Comparison of ENCODE assay signal across 17 mouse cellular contexts in the genomic region with DNA sequence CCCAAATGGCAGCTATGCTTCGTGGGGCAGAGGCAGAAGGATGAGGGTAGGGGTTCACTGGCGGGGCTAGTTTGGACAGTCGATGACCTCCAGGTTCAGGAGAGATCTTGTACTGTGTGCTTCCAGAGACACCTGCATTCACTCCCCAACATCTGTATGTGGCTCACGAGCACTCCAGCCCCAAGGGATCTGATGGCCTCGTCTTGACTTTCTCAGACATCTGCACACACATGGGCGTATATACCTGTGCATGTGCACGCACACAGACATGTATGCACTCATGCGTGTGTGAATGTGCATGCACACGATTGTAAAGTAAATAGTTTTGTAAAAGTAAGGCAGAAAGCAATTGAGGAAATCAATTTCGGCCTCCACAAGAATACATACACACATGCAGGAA.
DNase-seq lines count a peak whose midpoint lies in the region; ATAC-seq lines count a peak whose summit lies in the region.
"Had no signal": no experiment of that assay in that cellular context is flagged by ENCODE, and none has a peak within 500 bp of the region (broad histone marks: within the 10 kb centered on the region; RNA-seq: fewer than 3 reads in every experiment).

No protein-coding gene starts in this region.

- no peak overlapping the region for H3K4me3 ChIP-seq in forebrain, embryonic 13.5 days
- H3K4me3 ChIP-seq in forebrain, embryonic 12.5 days (replicated peaks) = no peak overlapping the region
- H3K4me3 ChIP-seq in heart, embryonic 14.5 days (ENCODE audit: control insufficient read depth in 1 of 2, insufficient read depth in 1 of 2, low read depth in 1 of 2, low read length in 2 of 2) = 0 out of 4 replicates have a peak overlapping the region, but pooled peaks of 1 of the 2 experiments have one; percentile 22
- H3K4me3 ChIP-seq in midbrain, embryonic 15.5 days = no peak overlapping the region
- no peak overlapping the region for H3K4me3 ChIP-seq in midbrain, embryonic 16.5 days (ENCODE audit: low read depth, low read length)
- no peak overlapping the region for H3K4me3 ChIP-seq in limb, embryonic 13.5 days
- H3K4me3 ChIP-seq: limb, embryonic 15.5 days; neural tube, embryonic 12.5 days had no signal

- H3K4me1 ChIP-seq in forebrain, embryonic 13.5 days = peaks cover 41% of the 10 kb centered on the region
- peaks cover 34% of the 10 kb centered on the region for H3K4me1 ChIP-seq in forebrain, embryonic 12.5 days
- no peaks in the 10 kb centered on the region; a peak in 1 of 4 replicates for H3K4me1 ChIP-seq in heart, embryonic 14.5 days (ENCODE audit: control insufficient read depth in 2 of 2, insufficient read depth in 2 of 2, low read length in 2 of 2)
- H3K4me1 ChIP-seq in midbrain, embryonic 15.5 days = peaks cover 17% of the 10 kb centered on the region
- H3K4me1 ChIP-seq in midbrain, embryonic 16.5 days (ENCODE audit: control insufficient read depth, insufficient read depth, low read length) = peaks cover 7% of the 10 kb centered on the region
- peaks cover 19% of the 10 kb centered on the region for H3K4me1 ChIP-seq in limb, embryonic 13.5 days

- H3K4me2 ChIP-seq in forebrain, embryonic 13.5 days = peak overlapping the region; percentile 33; the same call in 1 of the 2 replicates
- no peak overlapping the region for H3K4me2 ChIP-seq in forebrain, embryonic 12.5 days
- peak overlapping the region; percentile 67; the same call in 1 of the 2 replicates for H3K4me2 ChIP-seq in heart, embryonic 14.5 days (ENCODE audit: low read length)
- no peak overlapping the region for H3K4me2 ChIP-seq in midbrain, embryonic 15.5 days
- no peak overlapping the region for H3K4me2 ChIP-seq in midbrain, embryonic 16.5 days (ENCODE audit: low read length)
- H3K4me2 ChIP-seq in limb, embryonic 13.5 days (replicated peaks) = peak overlapping the region; percentile 56
- H3K4me2 ChIP-seq: hindbrain, embryonic 14.5 days; neural tube, embryonic 12.5 days had no signal

- peaks cover 34% of the 10 kb centered on the region for H3K27me3 ChIP-seq in forebrain, embryonic 13.5 days
- H3K27me3 ChIP-seq in forebrain, embryonic 12.5 days = peaks cover 67% of the 10 kb centered on the region
- H3K27me3 ChIP-seq in heart, embryonic 14.5 days (ENCODE audit: control insufficient read depth, insufficient read depth, low read length) = peaks cover 27% of the 10 kb centered on the region
- H3K27me3 ChIP-seq in midbrain, embryonic 15.5 days (replicated peaks) = peaks cover 17% of the 10 kb centered on the region
- H3K27me3 ChIP-seq in midbrain, embryonic 16.5 days (ENCODE audit: control insufficient read depth, insufficient read depth, low read depth, low read length) = peaks cover 6% of the 10 kb centered on the region; the same call in 1 of the 2 replicates
- peaks cover 32% of the 10 kb centered on the region for H3K27me3 ChIP-seq in limb, embryonic 13.5 days

- DNase-seq in heart, postnatal 4 days = no peak
- no peak for DNase-seq in left cerebral cortex, adult 9 months (ENCODE audit: low spot score in 2 of 2)
- DNase-seq: adrenal gland, postnatal 36 days; cerebellum, adult 11-12 months; cerebellum, postnatal 25 days; kidney, postnatal 4 days; liver, postnatal 0 days; lung, postnatal 10 days had no signal

- no peaks in the 10 kb centered on the region; the same call in 1 of the 2 replicates for H3K9me3 ChIP-seq in forebrain, embryonic 13.5 days (replicated peaks)
- no peaks in the 10 kb centered on the region for H3K9me3 ChIP-seq in forebrain, embryonic 12.5 days
- H3K9me3 ChIP-seq in heart, embryonic 14.5 days (ENCODE audit: control insufficient read depth, low read length) = no peaks in the 10 kb centered on the region
- no peaks in the 10 kb centered on the region for H3K9me3 ChIP-seq in midbrain, embryonic 15.5 days
- H3K9me3 ChIP-seq in midbrain, embryonic 16.5 days (replicated peaks; ENCODE audit: control insufficient read depth, low read length, poor library complexity, severe bottlenecking) = no peaks in the 10 kb centered on the region
- H3K9me3 ChIP-seq in limb, embryonic 13.5 days = no peaks in the 10 kb centered on the region
- H3K9me3 ChIP-seq: limb, embryonic 15.5 days; neural tube, embryonic 12.5 days had no signal

- H3K9ac ChIP-seq in forebrain, embryonic 13.5 days = no peak overlapping the region
- no peak overlapping the region for H3K9ac ChIP-seq in forebrain, embryonic 12.5 days
- H3K9ac ChIP-seq in heart, embryonic 14.5 days (ENCODE audit: low read length) = no peak overlapping the region
- no peak overlapping the region for H3K9ac ChIP-seq in midbrain, embryonic 15.5 days
- H3K9ac ChIP-seq in midbrain, embryonic 16.5 days (ENCODE audit: low read depth, low read length) = no peak overlapping the region
- no peak overlapping the region for H3K9ac ChIP-seq in limb, embryonic 13.5 days
- H3K9ac ChIP-seq: hindbrain, embryonic 14.5 days; limb, embryonic 15.5 days; liver, postnatal 0 days; neural tube, embryonic 12.5 days had no signal

- no peaks in the 10 kb centered on the region; the same call in 1 of the 2 replicates for H3K36me3 ChIP-seq in forebrain, embryonic 13.5 days (ENCODE audit: poor library complexity, severe bottlenecking)
- H3K36me3 ChIP-seq in forebrain, embryonic 12.5 days (replicated peaks) = no peaks in the 10 kb centered on the region
- no peaks in the 10 kb centered on the region for H3K36me3 ChIP-seq in heart, embryonic 14.5 days (ENCODE audit: control insufficient read depth, insufficient read depth, low read length)
- H3K36me3 ChIP-seq in midbrain, embryonic 15.5 days (replicated peaks) = no peaks in the 10 kb centered on the region
- 0 out of 2 replicates have a peak, but pooled peaks cover 2% of the 10 kb centered on the region for H3K36me3 ChIP-seq in midbrain, embryonic 16.5 days (ENCODE audit: control insufficient read depth, insufficient read depth, low read length)
- H3K36me3 ChIP-seq in limb, embryonic 13.5 days = no peaks in the 10 kb centered on the region
- H3K36me3 ChIP-seq: limb, embryonic 15.5 days had no signal

- WGBS in forebrain, embryonic 13.5 days = 28% methylated on average over 10 of the region's 10 CpGs
- WGBS in forebrain, embryonic 12.5 days = 28% methylated on average over 10 of the region's 10 CpGs
- 59% methylated on average over 10 of the region's 10 CpGs for WGBS in heart, embryonic 14.5 days
- 40% methylated on average over 10 of the region's 10 CpGs for WGBS in midbrain, embryonic 15.5 days
- WGBS in midbrain, embryonic 16.5 days = 42% methylated on average over 10 of the region's 10 CpGs
- WGBS in limb, embryonic 13.5 days = 38% methylated on average over 10 of the region's 10 CpGs

- ATAC-seq in forebrain, embryonic 13.5 days = no peak
- ATAC-seq in forebrain, embryonic 12.5 days (ENCODE audit: low FRiP score) = no peak
- ATAC-seq in heart, embryonic 14.5 days (ENCODE audit: insufficient number of reproducible peaks, insufficient read depth, low FRiP score, low read depth) = no peak
- peak; percentile 25; the same call in 1 of the 2 replicates for ATAC-seq in midbrain, embryonic 15.5 days (replicated peaks)
- ATAC-seq in midbrain, embryonic 16.5 days = no peak
- ATAC-seq in limb, embryonic 13.5 days (ENCODE audit: low FRiP score, low read depth) = no peak
- ATAC-seq: liver, postnatal 0 days had no signal

- H3K27ac ChIP-seq in forebrain, embryonic 13.5 days = no peak overlapping the region
- H3K27ac ChIP-seq in forebrain, embryonic 12.5 days = no peak overlapping the region
- H3K27ac ChIP-seq in heart, embryonic 14.5 days (replicated peaks in 1 of 2; ENCODE audit: control insufficient read depth in 1 of 2, insufficient read depth in 1 of 2, low read depth in 2 of 2, low read length in 2 of 2) = no peak overlapping the region
- no peak overlapping the region for H3K27ac ChIP-seq in midbrain, embryonic 15.5 days
- H3K27ac ChIP-seq in midbrain, embryonic 16.5 days (ENCODE audit: low read length) = no peak overlapping the region
- H3K27ac ChIP-seq in limb, embryonic 13.5 days = no peak overlapping the region
- H3K27ac ChIP-seq: hindbrain, embryonic 14.5 days; limb, embryonic 15.5 days; neural tube, embryonic 12.5 days had no signal

Comparison
In these comparisons a context has a peak if more than half of its experiments do, and no peak if none do; other contexts are left out.
1. H3K4me2 ChIP-seq: peak in forebrain, embryonic 13.5 days (single experiment), heart, embryonic 14.5 days (single experiment) and limb, embryonic 13.5 days (single experiment); none in forebrain, embryonic 12.5 days (single experiment), midbrain, embryonic 15.5 days (single experiment) and midbrain, embryonic 16.5 days (single experiment).